Mouse (Mus musculus) urinary bladder, adult 2 months (tissue): Measurements from ENCODE around the gene Snw1. TPM values are rescaled to one million over a fixed set of nuclear protein-coding genes. Genes with fewer than 3 reads are reported as not detected.

Source experiments
- DNase-seq: peaks from one replicate; pipeline ENCODE4 v3.0.0; 2022; ENCODE audit warnings: low spot score
- polyA plus RNA-seq: library from polyadenylated mRNA; depleted of rRNA; stranded (reverse); fragments of >200 nt; gene quantifications from 2 replicates; pipeline ENCODE4 v1.2.3, GENCODE M21; 2012; rRNA removed

Gene Snw1
- polyA plus RNA-seq, 1 experiment, result 53.9 TPM

DNA sequence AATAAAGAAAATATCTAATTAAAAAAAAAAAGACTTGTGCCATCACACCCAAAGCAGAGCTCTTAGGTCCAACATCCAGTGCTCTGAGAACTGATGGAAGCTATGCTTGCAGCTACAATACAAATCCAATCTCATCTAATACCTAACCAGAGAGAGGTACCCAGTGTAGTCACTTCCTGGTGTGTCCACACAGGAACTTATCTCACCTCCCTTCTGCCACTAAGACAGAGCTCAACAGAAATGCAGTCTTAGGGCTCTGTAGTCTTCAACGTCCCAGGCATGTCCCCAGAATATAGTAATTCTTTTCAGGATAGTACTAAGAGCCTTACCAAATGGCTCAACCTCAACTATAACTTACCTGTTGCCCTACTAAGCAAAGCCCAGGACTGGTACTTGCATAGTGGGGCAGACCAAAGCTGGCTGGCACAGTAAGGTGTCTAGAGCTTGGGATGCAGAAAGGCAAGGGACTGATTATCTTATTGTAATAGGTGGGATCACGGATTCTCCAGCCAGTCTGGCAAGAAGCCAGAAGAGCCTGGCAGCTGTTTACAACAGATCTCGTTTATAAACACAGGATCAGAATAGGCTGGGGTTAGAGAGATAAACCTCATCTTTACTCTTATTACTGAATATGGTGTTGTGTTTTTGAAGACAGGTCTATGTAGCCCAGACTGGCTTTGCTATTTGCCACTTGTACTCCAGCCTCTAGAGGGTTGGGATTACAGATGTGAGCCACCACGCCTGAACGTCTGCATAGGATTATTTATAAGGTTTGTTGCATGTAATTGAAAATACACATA, 50.2 kb downstream of the Snw1 start:
- no peak for DNase-seq

DNA sequence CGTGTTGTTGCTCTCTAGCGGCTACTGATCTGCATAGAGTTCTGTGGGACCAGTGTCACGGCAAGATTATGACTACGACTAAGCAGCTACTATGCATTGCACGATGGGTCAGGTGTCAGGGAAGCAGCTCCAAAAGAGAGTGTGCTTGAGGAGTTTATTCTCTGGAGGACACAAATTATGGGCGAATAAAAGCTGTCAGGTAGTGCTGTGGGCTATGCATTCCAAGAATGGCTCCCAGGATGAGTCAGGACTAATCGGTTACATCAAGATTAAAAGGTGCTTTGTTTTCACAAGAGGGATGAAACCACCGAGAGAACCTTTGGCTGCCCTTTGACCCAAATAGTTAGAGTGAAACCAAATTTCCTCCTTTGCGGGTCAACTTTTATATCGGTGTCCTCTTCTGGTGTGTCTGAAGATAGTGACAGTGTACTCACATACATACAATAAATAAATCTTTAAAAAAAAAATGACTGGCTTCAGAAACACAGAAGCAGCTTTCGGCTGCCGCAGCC, 52.0 kb downstream of the Snw1 start:
- no peak for DNase-seq

DNA sequence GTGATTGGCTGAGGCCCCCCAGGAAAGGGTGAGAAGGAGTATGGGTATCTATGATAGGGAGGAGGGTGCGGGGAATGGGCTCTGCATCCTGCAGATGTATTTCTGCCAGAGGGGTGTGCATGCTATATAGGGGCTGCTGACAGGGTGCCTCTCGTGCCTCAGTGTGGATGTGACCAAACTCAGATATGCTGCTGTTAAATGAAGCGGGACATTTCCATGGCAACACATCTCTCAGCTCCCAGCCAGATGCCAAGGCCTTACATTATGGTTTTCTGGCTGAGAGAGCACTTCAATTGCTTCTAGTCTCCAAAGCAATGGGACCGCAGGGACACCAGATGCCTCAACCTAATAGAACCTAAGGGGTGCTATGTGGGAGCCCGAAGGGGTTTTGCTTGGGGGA, 53.2 kb downstream of the Snw1 start:
- no peak for DNase-seq

DNA sequence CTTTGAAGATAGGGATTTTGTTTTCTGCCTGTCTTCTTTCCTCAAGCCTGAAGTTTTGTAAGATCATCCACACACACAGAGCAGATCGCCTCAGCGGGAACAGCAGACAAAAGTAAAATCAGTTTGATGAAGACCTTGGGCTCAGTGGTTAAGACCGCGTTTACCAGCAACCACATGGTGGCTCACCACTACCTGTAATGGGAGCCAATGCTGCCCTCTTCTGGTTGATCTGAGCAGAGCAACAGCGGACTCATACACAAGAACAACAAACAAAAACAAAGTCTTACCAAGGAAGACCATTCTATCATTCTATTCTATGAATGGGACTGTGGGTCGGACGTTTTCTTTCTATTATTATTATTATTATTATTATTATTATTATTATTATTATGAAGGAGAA, 55.4 kb downstream of the Snw1 start:
- DNase-seq, result no peak

DNA sequence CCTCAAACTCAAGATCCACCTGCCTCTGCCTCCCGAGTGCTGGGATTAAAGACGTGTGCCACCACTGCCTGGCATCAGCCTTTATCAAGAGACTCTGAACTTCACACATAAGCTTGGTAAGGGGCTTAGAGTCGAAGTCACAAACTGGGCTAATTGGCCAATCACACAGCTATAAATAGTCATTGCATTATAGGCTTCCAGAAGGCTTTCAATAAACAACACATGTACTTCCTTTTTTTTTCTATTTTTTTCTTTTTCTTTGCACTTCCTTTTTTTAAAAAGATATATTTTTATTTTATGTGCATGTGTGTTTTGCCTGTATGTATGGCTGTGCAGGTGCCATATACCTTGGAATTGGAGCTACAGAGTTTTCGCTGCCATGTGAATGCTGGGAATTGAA, 56.7 kb downstream of the Snw1 start:
- no peak for DNase-seq

DNA sequence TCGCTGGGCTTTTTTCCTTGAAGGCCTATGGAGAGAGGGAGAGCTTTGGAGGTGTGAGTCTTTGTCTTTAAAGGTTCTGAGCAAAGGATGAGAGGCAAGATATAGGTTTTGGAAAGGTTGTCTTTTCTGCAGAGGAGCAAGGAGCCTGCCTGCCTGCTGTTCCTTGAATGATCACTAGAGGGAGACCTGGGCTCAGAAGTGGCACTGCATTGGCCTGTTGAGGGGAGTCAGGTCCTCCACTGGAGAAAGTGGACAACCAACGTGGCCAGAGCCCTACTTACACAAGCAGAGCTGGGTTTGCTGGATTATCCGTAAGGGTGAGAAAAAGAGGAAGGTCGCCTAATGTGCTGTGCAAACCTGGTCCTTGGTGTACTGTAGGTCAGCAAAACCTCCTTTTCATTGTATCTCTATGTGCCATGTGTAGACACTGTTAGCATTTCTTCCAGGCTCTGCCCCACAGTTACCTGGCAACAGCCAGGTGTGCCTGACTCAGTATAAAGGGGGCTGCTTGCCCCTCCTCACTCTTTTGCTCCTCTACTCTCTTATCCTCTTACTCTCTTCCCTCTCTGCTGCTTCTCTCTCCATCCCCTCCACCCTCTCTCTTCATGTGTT, 58.8 kb downstream of the Snw1 start:
- DNase-seq, result peak; percentile 38

DNA sequence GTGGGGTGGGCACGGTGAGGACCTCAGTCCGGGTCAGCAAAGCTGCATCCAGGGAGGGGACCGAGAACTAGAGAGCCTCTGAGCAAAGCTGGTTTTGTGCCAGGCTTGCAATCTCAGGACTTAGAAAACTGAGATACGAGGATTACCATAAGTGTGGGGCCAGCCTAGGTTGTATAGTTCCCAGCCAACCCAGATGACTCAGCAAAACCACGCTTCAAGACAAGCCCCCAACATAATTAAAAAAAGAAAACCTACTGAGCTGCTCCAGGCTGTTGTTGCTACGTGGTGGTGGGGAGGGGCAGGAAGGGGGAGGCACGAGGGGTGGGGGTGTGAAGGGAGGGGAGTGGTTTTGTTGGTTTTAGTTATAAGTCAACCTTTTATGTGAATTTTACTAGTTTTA, 61.1 kb downstream of the Snw1 start:
- no peak for DNase-seq

DNA sequence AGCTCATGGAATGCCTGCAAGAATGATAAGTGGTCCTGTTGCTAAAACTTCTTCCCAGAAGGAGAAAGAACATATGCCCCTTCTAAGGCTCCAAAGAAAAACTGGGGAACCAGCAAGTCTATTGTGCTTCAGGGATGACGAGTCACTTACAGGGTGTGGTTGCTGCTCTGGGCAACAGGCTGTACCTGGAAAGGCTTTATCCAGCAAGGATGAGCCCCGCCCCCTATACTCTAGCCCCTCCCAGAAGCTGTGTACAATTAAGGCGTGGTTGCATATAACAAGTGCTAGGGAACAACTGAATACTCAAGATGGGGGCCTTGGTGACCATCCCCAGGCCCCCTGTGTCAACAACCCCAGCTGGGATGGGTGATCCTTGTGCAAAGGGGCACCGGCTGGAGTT, 63.0 kb downstream of the Snw1 start:
- no peak for DNase-seq

DNA sequence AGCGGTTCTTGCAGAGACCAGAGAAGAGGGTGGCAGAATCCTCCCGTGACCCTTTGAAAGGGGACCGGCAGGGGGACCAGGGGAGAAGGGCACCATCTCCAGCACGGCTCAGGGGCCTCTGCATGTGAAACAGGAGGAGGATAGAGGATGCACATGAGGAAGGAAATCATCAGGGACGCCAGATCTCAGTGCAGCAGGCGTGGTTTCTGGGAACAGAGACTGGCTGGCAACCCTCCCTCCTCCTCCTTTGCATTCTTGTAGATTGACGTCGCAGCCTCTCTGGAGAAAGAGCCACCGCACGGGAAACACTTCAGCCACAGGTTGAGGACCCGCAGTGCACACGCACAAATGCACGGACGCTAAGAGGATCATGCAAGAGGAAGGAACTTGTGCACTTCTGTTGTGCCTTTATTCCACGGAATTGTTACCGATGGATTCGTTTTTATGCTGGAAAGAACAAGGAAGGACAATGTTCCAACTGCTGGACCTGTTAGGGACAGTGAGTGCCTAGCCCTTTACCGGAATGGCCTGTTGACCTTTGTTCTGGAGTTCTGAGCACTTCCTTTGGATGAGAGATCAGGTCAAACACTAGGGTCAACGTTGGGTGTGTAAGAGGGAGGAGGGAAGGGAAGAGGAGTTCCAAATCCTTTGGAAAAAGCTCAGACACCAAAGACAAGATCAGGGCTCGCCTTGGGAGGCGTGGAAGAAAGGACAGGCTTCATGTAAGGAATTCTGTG, 64.0 kb downstream of the Snw1 start:
- no peak for DNase-seq

DNA sequence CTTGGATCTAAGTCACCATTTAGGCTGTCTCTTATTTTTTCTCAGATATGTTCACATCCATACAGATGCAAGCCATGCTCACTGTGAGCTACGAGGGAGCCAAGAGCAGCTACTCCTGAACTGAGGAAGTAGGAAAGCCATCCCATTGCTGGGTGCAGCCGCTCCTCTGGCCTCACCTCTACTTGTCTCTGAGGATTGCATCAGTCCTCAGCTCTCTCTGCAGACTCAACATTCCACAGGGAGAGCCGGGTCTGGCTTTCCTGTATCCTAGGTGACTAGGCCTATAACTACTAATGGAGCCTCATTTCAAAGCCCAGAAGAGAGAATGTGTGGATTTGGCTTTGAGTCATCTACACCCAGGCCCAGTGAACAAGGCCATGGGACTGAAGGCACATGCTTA, 66.4 kb downstream of the Snw1 start:
- no peak for DNase-seq

DNA sequence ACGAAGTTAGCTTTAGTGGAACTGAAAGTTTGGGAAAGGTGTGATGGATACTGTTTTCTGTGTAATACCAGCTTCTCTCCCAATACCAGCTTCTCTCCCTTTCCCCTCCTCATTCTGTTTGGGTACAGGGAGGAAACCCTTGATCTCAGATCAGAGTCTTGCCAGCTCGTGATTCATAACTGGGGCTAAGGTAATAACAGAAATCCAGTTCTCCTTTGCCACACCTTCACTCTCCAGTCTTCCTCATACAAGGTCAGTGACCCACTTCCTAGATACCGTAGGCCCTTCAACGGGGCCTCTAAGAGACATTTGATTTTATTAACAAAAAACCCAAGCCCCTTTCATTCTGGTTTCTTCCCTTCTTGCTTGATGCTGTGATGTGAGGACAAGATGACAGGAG, 66.9 kb downstream of the Snw1 start:
- DNase-seq, result no peak

DNA sequence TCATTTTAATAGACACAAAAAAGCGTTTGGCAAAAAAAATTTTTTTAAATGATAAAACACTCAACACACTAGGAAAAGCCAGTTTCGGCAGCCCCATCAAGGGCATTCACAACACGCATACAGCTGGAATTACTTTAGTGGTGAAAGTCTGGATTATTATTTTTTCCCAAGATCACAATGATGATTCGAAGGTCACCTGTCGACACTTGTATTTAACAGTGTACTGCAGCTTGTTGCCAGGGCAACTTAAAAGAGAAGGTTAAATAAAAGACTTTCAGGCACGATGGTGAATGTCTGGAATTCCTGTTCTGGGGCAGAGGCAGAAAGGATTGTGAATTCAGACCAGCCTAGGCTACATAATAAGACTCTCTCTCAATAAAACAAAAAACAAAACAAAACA, 70.2 kb downstream of the Snw1 start:
- DNase-seq, result no peak

DNA sequence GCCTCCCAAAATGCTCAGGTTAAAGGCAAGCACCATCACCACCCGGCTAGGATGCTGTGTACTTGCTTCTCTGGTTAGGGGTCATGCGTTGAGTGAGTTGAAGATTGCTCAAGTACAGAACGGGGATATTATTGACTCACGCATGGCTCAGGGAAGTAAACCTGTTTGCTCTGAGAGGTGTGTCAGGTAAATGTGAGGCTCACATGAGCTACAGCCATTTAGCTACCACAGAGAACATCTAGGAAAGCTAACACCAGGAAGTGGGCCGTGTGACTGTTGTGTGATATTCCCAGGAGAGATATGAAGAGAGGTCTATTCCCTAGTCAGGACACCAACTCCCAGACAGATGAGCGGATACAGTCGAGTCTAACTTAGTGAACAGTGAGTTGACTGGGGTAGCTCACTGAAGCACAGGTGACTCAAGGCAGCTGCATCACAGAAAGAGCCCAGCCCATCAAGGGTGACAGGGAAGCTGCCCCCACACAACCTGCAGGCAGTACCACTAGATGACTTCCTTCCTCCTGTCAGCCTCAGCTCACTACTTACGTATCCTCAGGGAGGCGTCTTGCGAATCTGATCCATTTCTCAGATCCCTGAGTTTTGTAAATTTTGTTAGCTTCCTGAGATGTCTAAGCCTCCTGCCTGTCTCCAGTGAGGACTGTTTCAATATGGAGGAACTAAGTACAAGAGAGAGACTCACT, 72.8 kb downstream of the Snw1 start:
- peak; percentile 25 for DNase-seq

Other genes starting within 250 kb of the Snw1 start
- 0.68 and 0.73 TPM in 2 replicates for gene Noxred1, start 233.5 kb downstream of the Snw1 start, polyA plus RNA-seq
- 37.7 and 39.7 TPM in 2 replicates for gene Vipas39, start 206.0 kb downstream of the Snw1 start, polyA plus RNA-seq
- gene Ahsa1, start 205.8 kb downstream of the Snw1 start, polyA plus RNA-seq, result 165 and 175 TPM in 2 replicates
- gene Ism2, start 172.6 kb downstream of the Snw1 start, polyA plus RNA-seq, result 0.26 and 0.44 TPM in 2 replicates
- gene Sptlc2, start 83.9 kb downstream of the Snw1 start, polyA plus RNA-seq, result 52.8 and 58.6 TPM in 2 replicates
- gene Slirp, start 28.4 kb downstream of the Snw1 start, polyA plus RNA-seq, result 64.4 and 92.3 TPM in 2 replicates
- gene Alkbh1, start 28.3 kb downstream of the Snw1 start, polyA plus RNA-seq, result 18.1 and 23.0 TPM in 2 replicates
- not detected in 2 replicates for gene Gm5788, start 22.4 kb upstream of the Snw1 start, polyA plus RNA-seq
- gene Gm8300, start 42.0 kb upstream of the Snw1 start, polyA plus RNA-seq, result not detected in 2 replicates
- not detected in 2 replicates for gene Oog1, start 130.4 kb upstream of the Snw1 start, polyA plus RNA-seq
- not detected in 2 replicates for gene Gm4027, start 146.6 kb upstream of the Snw1 start, polyA plus RNA-seq
- not detected in 2 replicates for gene Gm16381, start 172.3 kb upstream of the Snw1 start, polyA plus RNA-seq